Mouse (Mus musculus) kidney, postnatal 36 days (tissue): ENCODE data around the gene Vamp8.

Experiments
- DNase-seq, 2 experiments: peaks; one replicate each; pipeline ENCODE4 v3.0.0; 2021 to 2022; ENCODE audit warnings: mixed read lengths in 2 of 2

Gene Vamp8

DNA sequence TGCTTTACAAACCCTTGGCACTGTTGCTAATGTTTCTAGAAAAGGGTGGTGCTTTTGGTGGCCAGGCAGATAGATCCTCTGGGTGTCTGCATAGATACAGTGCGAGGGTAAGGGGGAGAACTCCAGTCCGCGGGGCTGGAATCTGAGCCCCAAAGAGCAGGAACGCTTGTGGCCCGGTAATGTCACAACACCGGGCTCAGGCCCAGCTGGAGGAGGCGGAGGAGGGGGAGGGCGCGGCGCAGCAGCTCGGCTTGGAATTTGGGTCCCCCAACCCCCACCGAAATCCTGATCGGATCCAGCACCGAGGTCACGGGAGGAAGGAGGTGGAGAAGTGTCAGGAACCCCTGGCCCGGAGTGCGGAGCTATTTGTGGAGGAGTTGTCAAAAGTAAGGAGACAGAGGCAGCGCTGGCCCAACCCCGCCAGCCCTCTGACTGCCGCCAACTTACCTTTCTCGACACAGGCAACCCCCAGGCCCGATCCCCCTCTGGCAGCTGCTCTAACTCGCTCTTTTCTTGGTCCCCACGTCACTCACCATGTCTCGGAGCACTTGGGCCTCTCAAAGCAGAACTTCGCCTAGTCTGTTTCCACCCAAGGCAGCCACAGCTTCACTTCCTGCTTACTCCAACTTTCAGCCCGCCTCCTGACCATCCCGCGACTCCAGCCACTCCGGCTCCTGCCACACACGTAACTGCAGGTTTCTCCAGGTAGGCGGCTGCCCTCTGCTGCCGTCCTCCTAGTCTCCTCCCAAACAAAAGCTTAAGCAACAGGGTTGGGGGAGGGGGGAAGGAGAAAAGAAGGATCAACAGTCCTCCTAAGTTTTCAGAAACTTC is at the start of gene Vamp8:
Gene Vamp8 (minus strand): TSS at position 763 of the 831 bp plus-strand sequence.
- peak; percentile 94 to 95 for DNase-seq

DNA sequence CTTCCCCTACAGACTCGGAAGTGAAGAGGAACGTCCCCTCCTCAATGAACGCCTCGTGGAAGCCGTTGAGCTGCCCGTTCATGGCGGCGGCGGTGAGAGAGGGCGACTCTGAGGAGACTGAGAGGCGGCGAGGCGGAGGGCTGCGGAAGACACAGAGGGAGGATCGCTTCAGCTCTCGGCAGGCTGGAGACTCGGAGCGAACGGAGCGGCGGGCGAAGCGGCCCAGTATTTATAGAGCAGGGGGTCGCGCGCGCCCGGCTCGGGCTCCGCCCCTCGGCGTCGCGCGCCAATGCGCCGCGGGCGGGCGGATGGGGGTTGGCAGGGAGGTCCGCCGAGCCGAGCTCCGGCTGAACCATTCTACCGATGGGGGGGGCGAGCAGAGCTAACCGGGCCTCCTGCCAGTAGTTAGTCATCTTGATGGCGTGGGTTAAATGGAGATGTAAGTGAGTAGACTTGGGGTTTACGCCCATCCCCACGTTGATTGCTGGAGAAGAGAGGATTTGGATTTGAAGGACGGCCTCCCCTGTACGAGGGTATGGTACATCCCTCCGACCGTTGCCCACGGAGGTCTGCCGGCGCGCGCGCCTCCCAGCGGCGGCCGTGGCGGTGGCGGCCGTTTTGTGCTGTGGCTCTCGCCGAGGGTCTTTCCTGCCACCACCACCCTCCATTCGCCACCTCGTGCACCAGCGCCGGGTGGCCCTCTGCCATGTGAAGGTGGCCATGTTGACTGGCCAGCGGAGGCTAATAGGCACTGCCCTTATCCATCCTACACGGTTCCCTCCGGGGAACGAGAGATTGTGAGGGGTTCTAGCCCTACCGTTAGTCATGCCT is 49.1 kb upstream of the Vamp8 start, which contains the start of gene Mat2a:
Gene Mat2a (minus strand): TSS at position 204 of the 831 bp plus-strand sequence.
- DNase-seq, result peak; percentile 91 to 94

DNA sequence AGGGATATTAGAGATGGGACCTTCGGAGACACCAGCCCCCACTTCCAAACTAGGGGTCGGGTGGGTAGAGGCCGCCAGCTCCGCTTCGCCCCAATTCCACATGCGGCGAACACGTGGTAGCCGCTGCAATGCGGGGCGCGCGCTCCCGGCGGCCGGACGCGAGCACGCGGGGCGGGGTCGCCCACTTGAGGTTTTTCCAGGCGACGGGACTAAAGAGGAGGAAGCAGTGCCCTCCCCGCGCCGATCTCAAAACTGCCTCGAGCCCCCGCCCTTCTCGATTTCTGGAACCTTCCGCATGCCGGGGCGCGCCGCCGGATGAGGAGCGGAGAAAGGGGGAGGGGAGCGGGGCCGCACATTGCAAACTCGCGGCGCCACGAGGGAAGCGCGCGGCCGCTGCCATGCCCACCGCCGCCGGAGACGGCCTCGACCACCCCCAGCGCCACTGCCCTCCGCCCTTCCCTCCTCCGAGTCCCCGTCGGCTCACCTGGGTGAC is 48.4 kb upstream of the Vamp8 start:
- peak; percentile 93 to 94 for DNase-seq

DNA sequence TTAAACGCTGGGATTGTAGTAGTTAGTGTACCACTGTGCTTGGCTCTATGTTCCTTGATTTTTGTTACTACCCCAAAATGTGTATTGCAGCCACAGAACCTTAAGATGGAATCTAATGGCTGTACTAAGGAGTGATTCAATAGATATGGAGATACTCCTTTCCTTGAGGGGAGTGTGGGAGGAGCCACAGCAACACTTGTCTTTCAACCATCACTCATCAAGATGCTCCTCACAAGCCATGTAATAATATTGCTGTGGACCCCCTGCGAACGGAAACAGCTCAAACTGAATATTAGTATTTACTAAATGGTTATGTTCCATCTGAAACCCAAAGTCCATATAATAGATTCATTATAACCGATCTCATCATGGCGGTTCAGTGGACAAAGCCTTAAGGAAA is 47.7 kb upstream of the Vamp8 start:
- no peak for DNase-seq

DNA sequence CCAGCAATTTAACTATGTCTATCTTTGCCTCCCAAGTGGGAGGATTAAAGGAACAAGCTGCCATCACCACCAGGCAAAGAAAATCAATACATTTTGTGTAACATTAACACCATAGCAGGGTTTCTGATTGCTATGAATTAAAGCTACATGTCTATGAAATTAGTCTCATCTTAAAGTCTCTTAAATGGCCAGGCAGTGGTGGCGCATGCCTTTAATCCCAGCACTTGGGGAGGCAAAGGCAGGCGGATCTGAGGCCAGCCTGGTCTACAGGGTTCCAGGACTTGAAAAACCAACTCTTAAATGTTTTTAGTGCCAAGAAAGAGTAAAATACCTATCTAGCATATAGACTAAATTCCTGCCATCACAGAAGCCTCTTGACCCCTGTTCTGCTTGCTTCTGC is 41.6 kb upstream of the Vamp8 start:
- no peak for DNase-seq

DNA sequence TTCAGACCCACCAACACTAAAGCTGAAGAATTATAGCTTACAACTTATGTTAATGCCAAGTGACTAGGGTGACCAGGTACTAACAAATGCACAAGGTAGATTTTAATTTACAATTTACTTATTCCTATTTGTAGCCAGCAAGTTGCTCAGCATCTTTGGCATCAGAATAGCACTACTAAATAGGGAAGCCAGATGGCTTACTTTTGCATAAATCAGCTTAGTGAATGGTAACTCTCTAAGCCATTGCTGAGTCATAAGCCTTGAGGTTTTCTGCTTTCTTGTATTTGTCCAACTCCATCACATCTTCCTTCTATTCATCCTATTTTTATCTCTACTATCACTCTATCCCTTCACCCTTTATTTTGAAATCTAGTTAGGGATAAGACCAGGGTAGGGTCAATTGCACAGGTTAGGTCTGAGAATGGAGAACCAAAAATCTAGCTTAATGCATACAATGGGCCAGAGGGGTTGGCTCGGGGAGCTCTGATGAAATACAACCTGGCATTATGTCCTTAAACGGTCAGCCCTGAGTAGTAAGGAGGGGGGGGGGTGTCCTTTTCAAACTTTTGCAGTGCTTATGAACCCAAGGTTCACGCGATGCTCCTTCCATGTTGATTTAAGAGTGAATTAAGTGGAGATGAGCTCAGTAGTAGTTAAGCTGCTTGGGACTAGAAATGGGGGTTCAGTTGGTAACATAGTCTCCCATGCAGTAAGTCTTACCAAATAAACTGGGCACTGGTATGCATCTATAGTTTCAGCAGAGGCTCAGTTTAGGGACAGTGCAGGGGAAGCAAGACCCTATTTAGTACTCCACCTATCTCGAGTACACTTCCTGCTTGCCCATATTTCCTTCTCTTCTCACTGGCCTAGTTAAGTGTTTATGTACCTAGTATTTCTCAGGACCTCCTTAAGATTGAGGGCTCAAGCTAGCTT is 40.8 kb upstream of the Vamp8 start:
- DNase-seq, result no peak

DNA sequence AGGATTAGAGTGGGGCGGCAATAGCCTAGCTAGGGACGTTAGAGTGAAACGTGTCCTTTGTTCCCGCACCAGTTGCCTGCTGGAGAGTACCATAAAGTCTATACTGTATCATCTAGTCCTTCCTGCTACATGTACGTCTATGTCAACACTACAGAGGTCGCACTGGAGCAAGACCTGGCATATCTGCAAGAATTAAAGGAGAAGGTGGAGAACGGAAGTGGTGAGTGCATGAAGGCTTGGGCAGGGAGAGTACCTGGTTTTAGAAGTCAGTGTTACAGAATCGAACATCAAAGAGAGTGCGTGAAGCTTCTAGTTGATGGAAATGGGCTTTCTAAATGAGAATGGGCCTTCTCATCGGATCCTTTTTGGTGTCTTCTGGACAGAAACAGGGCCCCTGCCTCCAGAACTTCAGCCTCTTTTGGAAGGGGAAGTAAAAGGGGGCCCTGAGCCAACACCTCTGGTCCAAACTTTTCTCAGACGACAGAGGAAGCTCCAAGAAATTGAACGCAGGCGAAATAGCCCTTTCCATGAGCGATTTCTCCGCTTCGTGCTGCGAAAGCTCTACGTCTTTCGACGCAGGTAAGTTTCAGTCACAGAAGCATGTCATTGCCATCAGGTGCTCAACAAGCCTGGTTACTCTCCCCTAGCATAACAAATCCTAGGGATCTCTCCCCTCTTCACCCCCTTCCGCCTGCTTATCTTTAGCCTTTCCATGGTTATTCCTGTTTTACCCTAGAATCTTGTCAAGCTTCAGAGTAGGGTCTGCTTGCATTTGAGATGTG is 38.7 kb upstream of the Vamp8 start:
- DNase-seq, result no peak

DNA sequence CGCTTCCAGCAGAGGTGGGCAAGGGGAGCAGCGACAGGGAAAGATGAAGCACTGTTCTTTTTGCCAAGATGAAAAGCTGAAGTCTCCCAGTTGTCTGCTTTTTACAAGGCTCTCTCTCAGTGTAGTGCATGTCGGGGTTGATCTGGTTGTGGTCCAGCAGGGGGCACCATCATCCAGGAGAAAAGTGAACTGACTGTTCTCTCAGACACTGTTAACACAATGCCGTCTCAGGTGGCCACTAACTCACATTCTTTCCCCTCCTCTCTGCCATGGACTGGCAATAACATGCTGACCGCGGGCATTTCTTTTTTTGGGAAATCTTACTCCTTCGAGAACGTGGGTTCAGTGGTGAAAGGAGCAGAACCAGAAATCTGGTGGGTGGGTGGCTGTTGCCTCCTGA is 37.5 kb upstream of the Vamp8 start:
- DNase-seq, result peak; percentile 81 to 94

DNA sequence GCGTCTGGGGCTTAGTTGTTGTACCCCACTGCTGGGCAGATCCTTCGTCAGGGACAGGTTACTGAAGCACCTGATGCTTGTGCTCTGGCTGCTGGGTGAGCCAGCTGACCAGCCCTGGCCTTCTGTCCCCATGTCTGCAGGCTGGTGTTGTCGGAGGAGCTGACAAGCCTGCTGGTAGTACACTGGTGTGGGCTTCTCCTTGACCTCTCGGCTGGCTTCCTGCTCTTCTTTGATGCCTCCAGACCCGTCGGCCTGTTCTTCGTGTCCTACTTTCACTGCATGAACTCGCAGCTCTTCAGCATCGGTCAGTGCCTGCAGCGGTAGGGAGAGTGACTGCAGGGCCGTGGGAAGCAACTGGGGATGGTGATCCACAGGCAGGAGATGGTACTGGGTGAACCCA is 35.1 kb upstream of the Vamp8 start:
- no peak for DNase-seq

DNA sequence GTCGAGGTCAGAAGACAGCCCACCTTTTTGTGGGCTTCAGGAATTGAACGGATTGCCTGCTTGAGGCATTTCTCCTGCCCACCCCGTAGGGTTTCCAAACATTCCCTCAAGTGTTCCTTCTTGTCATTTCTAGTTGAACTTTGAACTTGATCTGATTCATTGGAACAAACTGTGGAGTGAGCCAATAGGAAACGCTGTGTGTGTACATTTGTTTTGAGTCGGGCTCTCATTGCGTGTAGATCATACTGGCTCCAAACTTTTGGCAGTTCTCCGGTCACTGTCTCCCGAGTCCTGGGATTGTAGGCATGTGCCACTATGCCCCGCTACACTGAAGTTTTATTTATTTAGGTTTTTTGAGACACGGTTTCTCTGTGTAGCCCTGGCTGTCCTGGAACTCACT is 30.4 kb upstream of the Vamp8 start:
- no peak for DNase-seq

DNA sequence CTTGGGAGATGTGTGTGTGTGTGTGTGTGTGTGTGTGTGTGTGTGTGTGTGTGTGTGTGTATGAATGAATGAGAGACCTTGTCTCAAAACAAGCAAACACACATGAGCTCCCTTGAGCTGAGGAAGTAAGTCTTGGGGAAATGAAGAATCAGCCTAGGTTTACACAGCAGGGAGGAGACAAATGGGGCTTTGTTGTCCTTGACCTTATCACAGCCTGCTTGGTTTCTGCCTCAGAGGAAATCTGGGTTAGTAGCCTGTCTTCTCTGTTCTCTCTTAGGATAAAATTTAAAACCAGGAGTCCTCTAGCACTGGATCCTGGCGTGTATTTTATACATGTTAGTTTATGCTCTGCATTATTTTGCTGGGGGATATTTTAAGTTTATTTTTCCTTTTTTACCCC is 29.3 kb upstream of the Vamp8 start:
- DNase-seq, result no peak

DNA sequence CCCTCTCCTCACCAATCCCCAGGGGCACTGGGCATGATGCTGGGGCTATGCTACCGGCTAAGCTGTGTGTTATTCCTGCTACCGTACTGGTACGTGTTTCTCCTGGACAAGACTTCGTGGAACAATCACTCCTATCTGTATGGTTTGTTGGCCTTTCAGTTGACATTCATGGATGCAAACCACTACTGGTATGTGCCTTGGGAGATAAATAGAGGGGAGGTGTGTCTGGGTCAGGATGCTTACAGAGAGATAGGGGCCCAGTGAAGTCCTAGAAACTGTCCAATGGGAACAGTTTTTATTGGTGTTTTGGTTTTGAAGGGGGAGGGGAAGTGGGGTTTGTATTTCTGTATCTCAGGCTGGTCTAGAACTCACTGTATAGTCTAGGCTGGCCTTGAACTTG is 27.8 kb upstream of the Vamp8 start:
- no peak for DNase-seq

DNA sequence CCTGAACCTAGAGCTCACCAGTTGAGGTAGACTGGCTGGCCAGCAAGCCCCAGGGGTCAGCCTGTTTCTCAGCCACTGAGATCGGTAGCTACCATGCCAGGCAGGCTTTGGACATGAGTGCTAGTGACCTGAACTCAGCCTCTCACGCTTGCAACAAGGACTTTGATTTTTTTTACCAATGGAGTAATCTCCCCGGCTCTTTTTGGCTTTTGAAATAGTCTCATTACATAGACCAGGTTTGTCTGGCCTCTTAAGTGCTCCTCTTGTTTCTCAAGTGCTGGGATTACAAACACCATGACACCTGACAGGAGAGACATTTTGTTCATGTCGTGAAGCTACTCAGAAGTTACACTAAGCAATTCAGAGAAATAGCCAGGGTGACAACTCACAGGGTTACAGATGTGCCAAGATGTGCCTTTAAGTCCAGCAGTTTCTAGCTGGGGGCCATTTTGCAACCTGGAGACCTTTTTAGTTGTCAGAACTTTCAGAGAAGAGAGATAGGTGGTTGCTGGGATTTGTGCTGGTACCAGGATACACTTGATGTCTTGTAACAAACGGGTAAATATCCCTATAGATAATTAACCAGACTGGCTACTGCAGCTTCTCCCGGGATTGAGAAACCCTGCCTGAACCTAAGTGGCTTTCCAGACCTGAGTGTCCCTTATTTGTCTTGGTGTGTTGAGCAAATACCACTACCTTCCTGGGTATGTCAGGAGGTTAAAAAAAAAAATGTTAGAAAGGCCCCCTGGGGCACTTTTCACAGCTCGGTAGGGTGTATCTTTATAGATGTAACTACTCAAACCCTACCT is 25.7 kb upstream of the Vamp8 start:
- DNase-seq, result no peak

DNA sequence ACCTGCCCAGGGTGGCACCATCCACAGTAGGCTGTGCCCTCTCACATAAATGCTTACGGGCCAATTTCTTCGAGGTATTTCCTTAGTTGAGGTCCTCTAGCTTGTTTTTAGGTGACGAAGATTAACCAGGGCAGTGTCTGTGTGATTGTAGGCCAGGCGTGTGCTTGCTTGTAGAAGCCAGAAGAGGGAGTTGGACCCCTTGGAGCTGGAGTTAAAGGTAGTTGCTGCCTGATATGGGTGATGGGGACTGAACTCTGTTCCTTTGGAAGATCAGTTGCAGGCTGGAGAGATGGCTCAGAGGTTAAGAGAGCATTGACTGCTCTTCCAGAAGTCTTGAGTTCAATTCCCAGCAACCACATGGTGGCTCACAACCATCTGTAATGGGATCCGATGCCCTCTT is 24.7 kb upstream of the Vamp8 start:
- no peak for DNase-seq

DNA sequence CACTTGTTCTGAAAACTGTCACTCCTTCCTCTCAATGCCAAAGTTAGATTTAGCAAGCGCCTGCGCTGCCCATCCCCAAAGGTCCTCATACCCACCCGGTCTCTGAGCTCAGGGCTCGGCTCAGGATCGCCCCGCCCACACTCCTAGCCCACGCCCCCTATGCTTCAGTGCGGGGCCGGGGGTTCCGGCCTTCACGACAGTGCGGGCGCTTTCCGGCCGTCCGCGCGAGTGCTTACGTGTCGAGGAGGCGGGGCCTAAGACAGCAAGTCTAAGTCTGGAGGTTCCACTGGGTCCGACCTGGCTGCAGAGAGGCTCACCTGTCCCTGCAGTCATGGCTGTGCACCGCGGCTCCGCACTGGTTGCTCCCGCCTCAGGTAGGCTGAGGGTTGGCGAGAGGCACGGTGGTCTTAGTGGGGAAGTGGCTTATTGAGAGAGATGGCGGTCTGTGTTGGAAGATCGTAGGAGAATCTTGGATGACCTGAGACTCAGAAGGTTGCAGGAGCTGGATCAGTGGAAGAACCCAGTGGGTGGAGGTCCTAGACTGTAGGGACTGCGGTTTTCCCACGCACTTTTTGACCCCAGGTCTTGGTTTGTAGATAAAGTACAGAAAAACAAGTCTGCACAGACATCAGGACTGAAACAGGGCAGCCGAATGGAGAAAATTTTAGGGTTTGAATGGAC is 23.7 kb upstream of the Vamp8 start, which contains the start of gene Ggcx:
Gene Ggcx (plus strand): TSS at position 233 of the 681 bp plus-strand sequence.
- peak; percentile 97 to 98 for DNase-seq

DNA sequence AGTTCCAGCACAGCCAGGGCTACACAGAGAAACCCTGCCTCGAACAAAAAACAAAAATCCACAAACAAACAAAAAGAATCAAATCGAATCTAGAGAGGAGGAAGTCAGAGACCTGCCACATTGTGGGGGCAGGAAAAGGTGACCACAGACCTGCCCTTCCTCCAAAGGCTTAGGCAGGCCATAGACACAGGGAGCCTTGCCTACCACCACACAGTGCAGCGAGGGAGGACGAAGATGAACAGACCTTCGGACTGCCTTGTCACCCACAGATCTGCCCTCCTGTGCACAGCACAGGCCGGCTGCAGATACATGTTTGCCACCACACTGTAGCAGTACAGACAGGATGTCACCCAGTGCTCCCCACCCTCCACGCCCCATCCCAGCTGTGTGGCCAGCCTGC is 20.0 kb upstream of the Vamp8 start:
- no peak for DNase-seq

DNA sequence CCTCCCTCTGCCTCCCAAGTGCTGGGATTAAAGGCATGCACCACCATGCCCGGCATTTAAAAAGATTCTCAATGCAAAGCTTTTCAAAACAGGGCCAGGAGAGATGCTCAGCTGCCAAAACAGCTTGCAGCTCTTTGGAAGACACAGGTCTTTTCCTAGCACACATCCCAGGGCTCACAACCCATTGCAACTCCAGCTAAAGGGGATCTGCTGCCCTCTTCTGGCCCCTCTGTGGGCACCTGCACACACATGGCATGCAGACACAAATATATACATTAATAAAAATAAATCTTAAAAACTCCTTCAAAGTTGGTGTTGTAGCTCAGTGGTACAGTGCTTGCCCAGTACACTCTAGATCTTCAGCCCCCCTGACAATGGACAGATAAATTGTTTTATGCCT is 19.5 kb upstream of the Vamp8 start:
- DNase-seq, result no peak

DNA sequence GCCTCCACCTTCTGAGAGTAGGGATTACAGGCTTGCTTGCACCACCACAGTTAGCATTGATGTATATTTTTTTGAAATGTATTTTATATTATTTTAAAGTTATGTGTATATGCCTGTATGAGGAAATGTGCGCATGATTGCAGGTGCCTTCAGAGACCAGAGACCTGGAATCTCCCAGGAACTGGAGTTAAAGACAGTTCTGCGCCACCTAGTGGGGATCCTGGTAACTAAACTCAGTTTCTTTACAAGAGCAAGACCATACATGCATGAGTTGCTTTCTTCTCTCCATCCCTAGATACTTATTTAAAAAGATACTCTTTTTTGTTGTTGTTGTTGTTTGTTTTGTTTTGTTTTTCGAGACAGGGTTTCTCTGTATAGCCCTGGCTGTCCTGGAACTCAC is 19.1 kb upstream of the Vamp8 start:
- peak; percentile 76 to 91 for DNase-seq

DNA sequence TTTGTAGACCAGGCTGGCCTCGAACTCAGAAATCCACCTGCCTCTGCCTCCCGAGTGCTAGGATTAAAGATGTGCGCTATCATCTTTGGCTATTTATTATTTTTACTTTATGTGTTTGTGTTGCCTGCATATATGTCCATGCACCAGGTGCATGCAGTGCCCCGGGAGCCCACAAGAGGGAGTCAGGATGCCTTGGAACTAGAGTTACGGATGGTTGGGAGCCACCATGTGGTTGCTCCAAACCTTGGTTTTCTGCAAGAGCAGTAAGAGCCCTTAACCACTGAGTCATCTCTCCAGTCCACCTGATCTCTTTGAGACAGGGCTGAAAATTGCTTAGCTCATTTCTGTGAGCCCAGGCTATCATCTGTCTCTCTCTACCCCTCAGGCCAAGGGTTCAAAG is 16.6 kb upstream of the Vamp8 start:
- peak; percentile 89 to 93 for DNase-seq

DNA sequence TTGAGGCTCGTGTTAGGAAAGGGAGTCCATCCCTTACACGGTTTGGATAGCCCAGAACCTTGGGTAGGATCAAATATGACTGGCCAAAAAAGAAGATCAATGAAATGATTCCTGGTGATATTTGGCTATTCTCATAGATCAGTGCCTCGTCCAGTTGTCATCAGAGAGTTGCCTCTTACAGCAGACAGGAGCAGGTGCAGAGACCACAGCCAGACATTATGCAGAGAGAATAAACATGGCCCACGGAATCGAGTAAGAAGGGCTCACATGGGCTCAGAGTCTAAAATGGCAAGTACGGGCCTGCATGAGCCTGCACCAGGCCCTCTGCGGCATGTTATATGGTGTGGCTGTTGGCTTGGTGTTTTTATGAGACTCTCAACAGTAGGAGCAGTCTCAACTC is 14.9 kb upstream of the Vamp8 start:
- DNase-seq, result no peak
